Mouse (Mus musculus) MEL (cell line): ENCODE results near the gene Nr0b2. TPM values are rescaled to one million over a fixed set of nuclear protein-coding genes. Genes with fewer than 3 reads are reported as not detected.

ENCODE experiments used
- DNase-seq: peaks from one replicate; pipeline ENCODE4 v3.0.0; 2011; ENCODE audit warnings: low read depth, low spot score
- H3K27ac ChIP-seq: 2 replicates; pipeline ENCODE4 v1.5.1; 2012; ENCODE audit warnings: low read depth, mild to moderate bottlenecking, control low read depth, low read length, moderate library complexity; ENCODE audit not compliant: control insufficient read depth
- H3K27me3 ChIP-seq, 2 experiments: fragments of 150-350 bp in 1 of 2; sonication (generic) in 1 of 2; 2 replicates each; pipeline ENCODE4 v1.6.1; 2012; ENCODE audit warnings: low read length in 2 of 2, mild to moderate bottlenecking in 2 of 2, improper control_type of control experiment in 1 of 2, moderate library complexity in 1 of 2; ENCODE audit not compliant: insufficient read depth in 2 of 2, control insufficient read depth in 1 of 2
- H3K36me3 ChIP-seq, 2 experiments: 2 replicates each; pipeline ENCODE4 v1.6.1; 2012 to 2014; ENCODE audit warnings: low read length in 2 of 2, improper control_type of control experiment in 1 of 2, inconsistent platforms in 1 of 2, mild to moderate bottlenecking in 1 of 2; ENCODE audit not compliant: insufficient read depth in 2 of 2, control insufficient read depth in 1 of 2
- H3K4me1 ChIP-seq, 2 experiments: fragments of 150-350 bp in 1 of 2; sonication (generic) in 1 of 2; 2 replicates each; pipeline ENCODE4 v1.6.1; 2012; ENCODE audit warnings: low read length in 2 of 2, improper control_type of control experiment in 1 of 2, mild to moderate bottlenecking in 1 of 2; ENCODE audit not compliant: insufficient read depth in 2 of 2, control insufficient read depth in 1 of 2
- H3K4me3 ChIP-seq, 2 experiments: fragments of 150-350 bp in 1 of 2; sonication (generic) in 1 of 2; 2 replicates each; pipeline ENCODE4 v1.5.1; 2012; ENCODE audit warnings: low read depth in 2 of 2, low read length in 2 of 2, mild to moderate bottlenecking in 2 of 2, moderate library complexity in 2 of 2, control low read depth in 1 of 2, improper control_type of control experiment in 1 of 2; ENCODE audit not compliant: control insufficient read depth in 1 of 2, insufficient read depth in 1 of 2
- H3K79me2 ChIP-seq: 2 replicates; pipeline ENCODE4 v1.6.1; 2012; ENCODE audit warnings: mild to moderate bottlenecking, low read length, moderate library complexity; ENCODE audit not compliant: control insufficient read depth, poor library complexity, insufficient read depth
- H3K9ac ChIP-seq: 2 replicates; pipeline ENCODE4 v1.6.1; 2012; ENCODE audit warnings: low read depth, mild to moderate bottlenecking, control low read depth, low read length, moderate library complexity; ENCODE audit not compliant: control insufficient read depth, poor library complexity, severe bottlenecking
- H3K9me3 ChIP-seq: fragments of 150-350 bp; sonication (generic); replicated peaks from 2 replicates; pipeline ENCODE4 v1.6.1; 2012; ENCODE audit warnings: mild to moderate bottlenecking, low read length, improper control_type of control experiment, moderate library complexity; ENCODE audit not compliant: insufficient read depth
- CHD1 ChIP-seq: IDR thresholded peaks from 2 replicates; pipeline ENCODE4 v1.6.1; 2012; ENCODE audit warnings: low read depth, mild to moderate bottlenecking, inconsistent platforms, low read length, improper control_type of control experiment
- CTCF ChIP-seq, 3 experiments: IDR thresholded peaks in 2 of 3; conservative IDR thresholded peaks in 1 of 3; 2 replicates each; pipeline ENCODE4 v1.5.1; 2011 to 2012; ENCODE audit warnings: low read length in 3 of 3, low read depth in 2 of 3, mild to moderate bottlenecking in 2 of 3, improper control_type of control experiment in 1 of 3, inconsistent platforms in 1 of 3, mixed read lengths in 1 of 3, moderate library complexity in 1 of 3; ENCODE audit not compliant: control insufficient read depth in 1 of 3, insufficient read depth in 1 of 3, poor library complexity in 1 of 3, severe bottlenecking in 1 of 3
- E2F4 ChIP-seq: IDR thresholded peaks from 2 replicates; pipeline ENCODE4 v1.6.1; 2011; ENCODE audit warnings: low read depth, low read length, improper control_type of control experiment, borderline replicate concordance
- EP300 ChIP-seq, 2 experiments: IDR thresholded peaks; 2 replicates each; pipeline ENCODE4 v1.6.1; 2011; ENCODE audit warnings: improper control_type of control experiment in 2 of 2, low read length in 2 of 2, low read depth in 1 of 2, mild to moderate bottlenecking in 1 of 2
- ETS1 ChIP-seq: IDR thresholded peaks from 2 replicates; pipeline ENCODE4 v1.6.1; 2012; ENCODE audit warnings: low read depth, mild to moderate bottlenecking, inconsistent platforms, low read length, improper control_type of control experiment, moderate library complexity
- JUND ChIP-seq: IDR thresholded peaks from 2 replicates; pipeline ENCODE4 v1.6.1; 2011; ENCODE audit warnings: low read depth, mild to moderate bottlenecking, improper control_type of control experiment, low read length
- KAT2A ChIP-seq: conservative IDR thresholded peaks from 2 replicates; pipeline ENCODE4 v1.6.1; 2012; ENCODE audit warnings: low read depth, low read length, improper control_type of control experiment, inconsistent platforms
- MYC ChIP-seq: IDR thresholded peaks from 2 replicates; pipeline ENCODE4 v1.6.1; 2011; ENCODE audit warnings: low read depth, mild to moderate bottlenecking, low read length, improper control_type of control experiment, moderate library complexity
- POLR2A ChIP-seq, 2 experiments: IDR thresholded peaks; 2 replicates each; pipeline ENCODE4 v1.6.1; 2011 to 2012; ENCODE audit warnings: low read length in 2 of 2, mild to moderate bottlenecking in 2 of 2, control low read depth in 1 of 2, improper control_type of control experiment in 1 of 2, low read depth in 1 of 2, moderate library complexity in 1 of 2; ENCODE audit not compliant: control insufficient read depth in 1 of 2, insufficient read depth in 1 of 2, poor library complexity in 1 of 2
- POLR2AphosphoS2 ChIP-seq: IDR thresholded peaks from 2 replicates; pipeline ENCODE4 v1.6.1; 2011; ENCODE audit warnings: low read length, improper control_type of control experiment
- POLR2AphosphoS5 ChIP-seq: IDR thresholded peaks from 2 replicates; pipeline ENCODE4 v1.6.1; 2012; ENCODE audit warnings: low read depth, borderline replicate concordance, mild to moderate bottlenecking, inconsistent platforms, low read length, moderate library complexity, mixed read lengths
- RCOR1 ChIP-seq: IDR thresholded peaks from 2 replicates; pipeline ENCODE4 v1.6.1; 2012; ENCODE audit warnings: low read depth, mild to moderate bottlenecking, inconsistent platforms, low read length, improper control_type of control experiment
- SIN3A ChIP-seq: IDR thresholded peaks from 2 replicates; pipeline ENCODE4 v1.6.1; 2012; ENCODE audit warnings: low read length, improper control_type of control experiment, inconsistent platforms
- SMC3 ChIP-seq: IDR thresholded peaks from 2 replicates; pipeline ENCODE4 v1.6.1; 2011; ENCODE audit warnings: low read depth, low read length, improper control_type of control experiment
- TAL1 ChIP-seq: IDR thresholded peaks from 2 replicates; pipeline ENCODE4 v1.6.1; 2012; ENCODE audit warnings: mild to moderate bottlenecking, inconsistent platforms, low read length, moderate library complexity, mixed read lengths
- USF1 ChIP-seq: IDR thresholded peaks from 2 replicates; pipeline ENCODE4 v1.6.1; 2014; ENCODE audit warnings: low read depth, mild to moderate bottlenecking, inconsistent platforms, low read length, improper control_type of control experiment, moderate library complexity
- USF2 ChIP-seq, 2 experiments: IDR thresholded peaks; 2 replicates each; pipeline ENCODE4 v1.6.1; 2011 to 2012; ENCODE audit warnings: improper control_type of control experiment in 2 of 2, low read length in 2 of 2, borderline replicate concordance in 1 of 2, inconsistent platforms in 1 of 2, low read depth in 1 of 2, mild to moderate bottlenecking in 1 of 2; ENCODE audit not compliant: insufficient read depth in 1 of 2
- polyA plus RNA-seq, 2 experiments: library from polyadenylated mRNA; stranded (reverse) in 1 of 2; unstranded in 1 of 2; fragments of >175 nt in 1 of 2; fragments of >200 nt in 1 of 2; gene quantifications; 2 replicates each; pipeline versions ENCODE4 v1.2.1 to v1.2.4; 2012; ENCODE audit warnings: low replicate concordance in 2 of 2, low read depth in 1 of 2; ENCODE audit not compliant: insufficient read length in 2 of 2, insufficient read depth in 1 of 2, missing spikeins in 1 of 2
- total RNA-seq: library from RNA; depleted of rRNA; stranded (reverse); fragments of 300-350 nt; gene quantifications from 2 replicates; pipeline ENCODE4 v1.2.3, GENCODE M21; 2012

The Nr0b2 gene
- total and polyA plus RNA-seq, 3 experiments = 0.10 TPM; not detected in 2

DNA sequence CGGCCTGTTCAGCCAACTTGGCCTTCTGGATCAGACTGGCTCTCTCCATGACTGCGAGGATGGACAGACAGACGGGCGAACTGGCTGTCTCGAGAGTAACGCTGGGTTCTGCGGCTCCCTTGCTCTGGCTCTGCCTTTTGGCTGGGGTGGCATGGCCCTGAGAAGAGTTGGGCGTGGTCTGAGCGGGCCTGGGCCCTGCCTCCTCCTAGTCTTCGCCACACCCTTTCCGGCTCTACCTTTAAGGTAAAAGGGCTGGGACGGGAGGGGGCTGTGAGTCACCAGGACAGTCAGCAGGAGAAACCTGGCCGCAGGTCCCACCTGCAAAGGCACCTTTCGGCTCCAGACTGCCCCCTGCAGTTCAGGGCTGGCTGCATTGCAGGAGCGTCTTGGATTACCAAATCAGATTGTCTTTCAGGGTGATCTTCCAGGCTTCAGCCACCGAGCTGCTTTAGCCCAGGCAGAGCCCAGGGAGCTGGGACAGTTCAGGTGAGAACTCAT, 48.6 kb downstream of the Nr0b2 start, which contains the start of gene Sfn:
Gene Sfn, minus strand, starts transcription at position 448 of the 498 bp plus-strand sequence.
- no peak within 1 kb of the TSS for H3K27ac ChIP-seq
- no peak within 1 kb of the TSS for H3K9ac ChIP-seq
- peaks cover 0 to 3% of the 10 kb centered on the region in 2 experiments; a peak in 1 of 4 replicates for H3K4me1 ChIP-seq
- no peak for DNase-seq
- H3K9me3 ChIP-seq = no peaks in the 10 kb centered on the region
- no peaks in the 10 kb centered on the region; the same call in 1 of the 2 replicates for H3K79me2 ChIP-seq
- H3K36me3 ChIP-seq = no peaks in the 10 kb centered on the region; a peak in 1 of 4 replicates
- H3K4me3 ChIP-seq = no peak within 1 kb of the TSS
- no peaks in the 10 kb centered on the region for H3K27me3 ChIP-seq
- no peak for TF ChIP-seq E2F4
- TF ChIP-seq CTCF (IDR thresholded peaks at IDR 0.05 in 2 of 3, conservative IDR thresholded peaks at IDR 0.05 in 1 of 3; ENCODE audit: control insufficient read depth in 1 of 3, insufficient read depth in 1 of 3, low read depth in 2 of 3, low read length in 3 of 3, poor library complexity in 1 of 3, severe bottlenecking in 1 of 3) = peak; percentile 39 to 64 (median 54)
- no peak for TF ChIP-seq KAT2A
- TF ChIP-seq SMC3 = peak; percentile 25; the same call in 1 of the 2 replicates
- no peak for TF ChIP-seq ETS1

DNA sequence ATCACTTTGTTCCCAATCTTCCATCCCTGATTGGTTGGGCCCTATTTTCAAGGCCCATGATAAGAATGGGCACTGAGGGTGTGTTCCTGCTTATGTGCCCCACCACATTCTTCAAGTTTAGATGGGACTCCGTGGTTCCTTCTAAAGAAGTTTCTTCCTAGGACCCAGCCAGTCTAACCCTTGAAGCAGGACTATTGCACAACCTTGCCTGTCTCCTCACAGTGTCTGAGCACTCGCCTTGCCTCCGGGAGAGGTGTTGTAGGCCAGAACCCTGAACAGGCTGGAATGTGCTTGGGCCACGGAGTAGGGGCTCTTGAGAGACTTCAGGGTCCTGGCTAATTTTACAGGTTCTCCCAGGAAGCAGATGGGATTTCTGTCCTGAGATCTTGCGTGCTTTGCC, 49.9 kb downstream of the Nr0b2 start:
- H3K4me3 ChIP-seq = no peak overlapping the region
- no peak overlapping the region for H3K27ac ChIP-seq
- H3K36me3 ChIP-seq = no peaks in the 10 kb centered on the region; a peak in 1 of 4 replicates
- no peaks in the 10 kb centered on the region; the same call in 1 of the 2 replicates for H3K79me2 ChIP-seq
- peaks cover 0 to 3% of the 10 kb centered on the region in 2 experiments; a peak in 1 of 4 replicates for H3K4me1 ChIP-seq
- H3K27me3 ChIP-seq = no peaks in the 10 kb centered on the region
- no peaks in the 10 kb centered on the region for H3K9me3 ChIP-seq
- H3K9ac ChIP-seq = no peak overlapping the region
- TF ChIP-seq POLR2A (IDR thresholded peaks at IDR 0.05; ENCODE audit: control insufficient read depth in 1 of 2, insufficient read depth in 1 of 2, low read depth in 1 of 2, low read length in 2 of 2, poor library complexity in 1 of 2) (no peak), TAL1 (no peak), POLR2AphosphoS5 (no peak), EP300 (IDR thresholded peaks at IDR 0.05; ENCODE audit: low read depth in 1 of 2, low read length in 2 of 2) (no peak), USF1 (no peak), JUND (no peak), RCOR1 (no peak), USF2 (IDR thresholded peaks at IDR 0.05; ENCODE audit: borderline replicate concordance in 1 of 2, insufficient read depth in 1 of 2, low read depth in 1 of 2, low read length in 2 of 2) (no peak), POLR2AphosphoS2 (no peak), SIN3A (no peak), KAT2A (no peak), SMC3 (no peak), CHD1 (no peak), MYC (no peak), CTCF (IDR thresholded peaks at IDR 0.05 in 2 of 3, conservative IDR thresholded peaks at IDR 0.05 in 1 of 3; ENCODE audit: control insufficient read depth in 1 of 3, insufficient read depth in 1 of 3, low read depth in 2 of 3, low read length in 3 of 3, poor library complexity in 1 of 3, severe bottlenecking in 1 of 3) (no peak)
- TF ChIP-seq, all 39 proteins: peak for 0
- DNase-seq = no peak
